Mouse (Mus musculus) embryonic fibroblast, embryonic 13.5 days (primary cell): Measurements from ENCODE around the gene Tcf15. TPM values are rescaled to one million over a fixed set of nuclear protein-coding genes. Genes with fewer than 3 reads are reported as not detected.

Source experiments
- H3K27ac ChIP-seq: 2 replicates; pipeline ENCODE4 v1.5.1; 2012; ENCODE audit warnings: low read length, control low read depth, inconsistent platforms; ENCODE audit not compliant: insufficient read depth
- H3K4me1 ChIP-seq: 2 replicates; pipeline ENCODE4 v1.6.1; 2011; ENCODE audit warnings: low read length; ENCODE audit not compliant: control insufficient read depth, insufficient read depth
- H3K4me3 ChIP-seq: 2 replicates; pipeline ENCODE4 v1.5.1; 2011; ENCODE audit warnings: mild to moderate bottlenecking, control low read depth, low read length; ENCODE audit not compliant: insufficient read depth
- CTCF ChIP-seq: IDR thresholded peaks from 2 replicates; pipeline ENCODE4 v1.5.1; 2011; ENCODE audit warnings: mild to moderate bottlenecking, control low read depth, low read length, moderate library complexity, borderline replicate concordance; ENCODE audit not compliant: insufficient read depth
- POLR2A ChIP-seq: IDR thresholded peaks from 2 replicates; pipeline ENCODE4 v1.6.1; 2011; ENCODE audit warnings: low read depth, mild to moderate bottlenecking, control low read depth, low read length, moderate library complexity
- polyA plus RNA-seq: library from polyadenylated mRNA; stranded (reverse); fragments of >200 nt; gene quantifications from 2 replicates; pipeline ENCODE4 v1.2.4, GENCODE M21; 2011; ENCODE audit warnings: low read depth; ENCODE audit not compliant: missing spikeins, insufficient read length

The Tcf15 gene
- polyA plus RNA-seq, 1 experiment, result not detected

GRCm38 (mm10) chr2:152144158-152144450 is 743 bp downstream of the Tcf15 start:
- Histone ChIP-seq H3K4me3 (no peak overlapping the region), H3K4me1 (peaks cover 2% of the 10 kb centered on the region; the same call in 1 of the 2 replicates), H3K27ac (no peak overlapping the region)
- no peak for TF ChIP-seq POLR2A
- no peak for TF ChIP-seq CTCF

- Histone ChIP-seq H3K27ac (no peak overlapping the region), H3K4me3 (no peak overlapping the region), H3K4me1 (peaks cover 2% of the 10 kb centered on the region; the same call in 1 of the 2 replicates)
- TF ChIP-seq CTCF, result no peak
Observed at GRCm38 (mm10) chr2:152144501-152144900, 1.1 kb downstream of the Tcf15 start.

- Histone ChIP-seq H3K27ac (no peak overlapping the region), H3K4me1 (peaks cover 2% of the 10 kb centered on the region; the same call in 1 of the 2 replicates), H3K4me3 (no peak overlapping the region)
- TF ChIP-seq POLR2A (no peak), CTCF (no peak)
Observed at GRCm38 (mm10) chr2:152145711-152146110, 2.4 kb downstream of the Tcf15 start.

GRCm38 (mm10) chr2:152147079-152147478 is 3.7 kb downstream of the Tcf15 start:
- TF ChIP-seq POLR2A (no peak), CTCF (no peak)
- H3K27ac ChIP-seq, result no peak overlapping the region
- H3K4me3 ChIP-seq, result no peak overlapping the region
- peaks cover 2% of the 10 kb centered on the region; the same call in 1 of the 2 replicates for H3K4me1 ChIP-seq

- TF ChIP-seq POLR2A, result no peak
- no peak for TF ChIP-seq CTCF
- Histone ChIP-seq H3K4me3 (no peak overlapping the region), H3K27ac (no peak overlapping the region), H3K4me1 (no peaks in the 10 kb centered on the region)
Observed at GRCm38 (mm10) chr2:152148675-152149074, 5.3 kb downstream of the Tcf15 start.

GRCm38 (mm10) chr2:152149891-152150290 is 6.5 kb downstream of the Tcf15 start:
- H3K4me1 ChIP-seq, result no peaks in the 10 kb centered on the region
- no peak overlapping the region for H3K27ac ChIP-seq
- no peak overlapping the region for H3K4me3 ChIP-seq
- TF ChIP-seq CTCF, result no peak
- no peak for TF ChIP-seq POLR2A

- no peak for TF ChIP-seq POLR2A
- TF ChIP-seq CTCF, result no peak
- Histone ChIP-seq H3K4me3 (no peak overlapping the region), H3K4me1 (no peaks in the 10 kb centered on the region), H3K27ac (no peak overlapping the region)
Observed at GRCm38 (mm10) chr2:152150373-152150772, 7.0 kb downstream of the Tcf15 start.

GRCm38 (mm10) chr2:152153361-152153760 is 10.0 kb downstream of the Tcf15 start:
- TF ChIP-seq CTCF (no peak), POLR2A (no peak)
- Histone ChIP-seq H3K27ac (no peak overlapping the region), H3K4me3 (no peak overlapping the region)

GRCm38 (mm10) chr2:152155414-152156208 is 12.2 kb downstream of the Tcf15 start:
- Histone ChIP-seq H3K27ac (no peak overlapping the region), H3K4me3 (no peak overlapping the region), H3K4me1 (no peaks in the 10 kb centered on the region)
- no peak for TF ChIP-seq POLR2A
- TF ChIP-seq CTCF, result no peak

More at GRCm38 (mm10) chr2:152153361-152153760, 10.0 kb downstream of the Tcf15 start:
- H3K4me1 ChIP-seq, result no peaks in the 10 kb centered on the region

GRCm38 (mm10) chr2:152156471-152156870 is 13.1 kb downstream of the Tcf15 start:
- no peaks in the 10 kb centered on the region for H3K4me1 ChIP-seq
- no peak overlapping the region for H3K27ac ChIP-seq
- TF ChIP-seq CTCF, result no peak
- TF ChIP-seq POLR2A, result no peak
- no peak overlapping the region for H3K4me3 ChIP-seq

- no peak overlapping the region for H3K4me3 ChIP-seq
- no peak for TF ChIP-seq POLR2A
- no peak for TF ChIP-seq CTCF
- H3K27ac ChIP-seq, result no peak overlapping the region
- H3K4me1 ChIP-seq, result no peaks in the 10 kb centered on the region
Observed at GRCm38 (mm10) chr2:152159487-152159886, 16.1 kb downstream of the Tcf15 start.

GRCm38 (mm10) chr2:152166257-152166656 is 22.9 kb downstream of the Tcf15 start:
- H3K4me3 ChIP-seq, result no peak overlapping the region
- TF ChIP-seq CTCF (no peak), POLR2A (no peak)
- no peaks in the 10 kb centered on the region for H3K4me1 ChIP-seq
- H3K27ac ChIP-seq, result no peak overlapping the region
